Mouse (Mus musculus) liver, embryonic 15.5 days (tissue): ENCODE data around the gene Ifnlr1. TPM values are rescaled to one million over a fixed set of nuclear protein-coding genes. Genes with fewer than 3 reads are reported as not detected.

Experiments
- ATAC-seq: fragments of 200-750 bp; cut with Nextera tagmentation; 2 replicates; pipeline ENCODE4 v1.8.0; 2017; ENCODE audit warnings: moderate number of reproducible peaks, mild to moderate bottlenecking, moderate library complexity; ENCODE audit not compliant: insufficient read depth
- H3K27ac ChIP-seq: fragments of 300-500 bp; sonication (generic); replicated peaks from 2 replicates; pipeline ENCODE4 v1.5.1; 2015; ENCODE audit warnings: mild to moderate bottlenecking, inconsistent platforms
- H3K27me3 ChIP-seq: fragments of 300-500 bp; sonication (generic); 2 replicates; pipeline ENCODE4 v1.6.1; 2015; ENCODE audit warnings: mild to moderate bottlenecking, inconsistent platforms
- H3K36me3 ChIP-seq: fragments of 300-500 bp; sonication (generic); replicated peaks from 2 replicates; pipeline ENCODE4 v1.6.1; 2015; ENCODE audit warnings: moderate library complexity, mild to moderate bottlenecking, inconsistent platforms
- H3K4me1 ChIP-seq: fragments of 300-500 bp; sonication (generic); replicated peaks from 2 replicates; pipeline ENCODE4 v1.6.1; 2015; ENCODE audit warnings: inconsistent platforms
- H3K4me2 ChIP-seq: fragments of 300-500 bp; sonication (generic); 2 replicates; pipeline ENCODE4 v1.6.1; 2015; ENCODE audit warnings: moderate library complexity, mild to moderate bottlenecking, inconsistent platforms
- H3K4me3 ChIP-seq: fragments of 300-500 bp; sonication (generic); replicated peaks from 2 replicates; pipeline ENCODE4 v1.5.1; 2015; ENCODE audit warnings: mild to moderate bottlenecking, inconsistent platforms
- H3K9ac ChIP-seq: fragments of 300-500 bp; sonication (generic); 2 replicates; pipeline ENCODE4 v1.6.1; 2015; ENCODE audit warnings: moderate library complexity, mild to moderate bottlenecking, inconsistent platforms
- H3K9me3 ChIP-seq: fragments of 300-500 bp; sonication (generic); replicated peaks from 2 replicates; pipeline ENCODE4 v1.6.1; 2016; ENCODE audit warnings: inconsistent platforms
- WGBS: fragments of 180-500 bp; shearing (Covaris S2); methylation state at CpG from one replicate; pipeline ENCODE4 v1.1.7; 2015; ENCODE audit warnings: mixed read lengths; ENCODE audit not compliant: insufficient replicate concordance; 5-methylcytosine and 5-hydroxymethylcytosine counted together
- polyA plus RNA-seq: library from polyadenylated mRNA; unstranded; fragments of >200 nt; fragmentation: Nextera tagmentation; extraction: Ambion mirVana; gene quantifications from 2 replicates; pipeline ENCODE4 v1.2.1, GENCODE M21; 2015

The Ifnlr1 gene
- polyA plus RNA-seq, 1 experiment from 2014 or later, result 0.18 TPM

GRCm38 (mm10) chr4:135743520-135743919 is 57.4 kb downstream of the Ifnlr1 start:
- Histone ChIP-seq H3K27me3 (peaks cover 17% of the 10 kb centered on the region), H3K4me2 (no peak overlapping the region), H3K9me3 (no peaks in the 10 kb centered on the region), H3K9ac (no peak overlapping the region), H3K4me1 (peaks cover 37% of the 10 kb centered on the region), H3K27ac (no peak overlapping the region), H3K36me3 (no peaks in the 10 kb centered on the region), H3K4me3 (no peak overlapping the region)
- no peak for ATAC-seq
- 38% methylated on average over 6 of the region's 6 CpGs for WGBS

GRCm38 (mm10) chr4:135744726-135745448 is 58.8 kb downstream of the Ifnlr1 start:
- H3K27me3 ChIP-seq, result peaks cover 17% of the 10 kb centered on the region
- H3K36me3 ChIP-seq, result no peaks in the 10 kb centered on the region
- no peak for ATAC-seq
- no peak overlapping the region for H3K4me2 ChIP-seq
- H3K4me1 ChIP-seq, result peaks cover 24% of the 10 kb centered on the region
- WGBS, result 58% methylated on average over 16 of the region's 16 CpGs
- no peak overlapping the region for H3K9ac ChIP-seq
- H3K4me3 ChIP-seq, result no peak overlapping the region
- H3K27ac ChIP-seq, result no peak overlapping the region
- H3K9me3 ChIP-seq, result no peaks in the 10 kb centered on the region

- no peak overlapping the region for H3K4me3 ChIP-seq
- no peak overlapping the region for H3K4me2 ChIP-seq
- peaks cover 19% of the 10 kb centered on the region for H3K4me1 ChIP-seq
- H3K36me3 ChIP-seq, result no peaks in the 10 kb centered on the region
- H3K27me3 ChIP-seq, result peaks cover 17% of the 10 kb centered on the region
- no peak for ATAC-seq
- no peak overlapping the region for H3K27ac ChIP-seq
- no peaks in the 10 kb centered on the region for H3K9me3 ChIP-seq
- no peak overlapping the region for H3K9ac ChIP-seq
- whole genome bisulfite sequencing, result 50% methylated on average over 10 of the region's 10 CpGs
These were observed 59.5 kb downstream of the Ifnlr1 start for GRCm38 (mm10) chr4:135745613-135746012.

- Histone ChIP-seq H3K9ac (no peak overlapping the region), H3K4me1 (peaks cover 6% of the 10 kb centered on the region), H3K27ac (no peak overlapping the region), H3K9me3 (no peaks in the 10 kb centered on the region), H3K27me3 (no peaks in the 10 kb centered on the region), H3K4me2 (no peak overlapping the region), H3K36me3 (no peaks in the 10 kb centered on the region), H3K4me3 (no peak overlapping the region)
- ATAC-seq, result no peak
- 72% methylated on average over 8 of the region's 8 CpGs for WGBS
These were observed 64.8 kb downstream of the Ifnlr1 start for GRCm38 (mm10) chr4:135750896-135751295.

GRCm38 (mm10) chr4:135752106-135752778 is 66.2 kb downstream of the Ifnlr1 start:
- 46% methylated on average over 7 of the region's 7 CpGs for WGBS
- Histone ChIP-seq H3K27me3 (no peaks in the 10 kb centered on the region), H3K27ac (peak overlapping the region; percentile 71), H3K4me3 (no peak overlapping the region), H3K9ac (no peak overlapping the region), H3K4me1 (peaks cover 6% of the 10 kb centered on the region), H3K36me3 (no peaks in the 10 kb centered on the region), H3K4me2 (no peak overlapping the region), H3K9me3 (no peaks in the 10 kb centered on the region)
- peak; percentile 22; the same call in 1 of the 2 replicates for ATAC-seq

- Histone ChIP-seq H3K9me3 (no peaks in the 10 kb centered on the region), H3K4me2 (no peak overlapping the region; the same call in 1 of the 2 replicates), H3K9ac (no peak overlapping the region), H3K4me1 (peaks cover 6% of the 10 kb centered on the region), H3K4me3 (no peak overlapping the region), H3K27me3 (no peaks in the 10 kb centered on the region), H3K36me3 (no peaks in the 10 kb centered on the region), H3K27ac (peak overlapping the region; percentile 72)
- 46% methylated on average over 8 of the region's 8 CpGs for WGBS
- peak; percentile 75 for ATAC-seq
These were observed 66.7 kb downstream of the Ifnlr1 start for GRCm38 (mm10) chr4:135752779-135753164.

Other genes with a start within 250 kb of the Ifnlr1 start
- not detected in 2 replicates for gene Stpg1, start 191.5 kb upstream of the Ifnlr1 start, polyA plus RNA-seq
- 3.1 and 3.9 TPM in 2 replicates for gene Nipal3, start 191.2 kb upstream of the Ifnlr1 start, polyA plus RNA-seq
- gene Grhl3, start 112.7 kb upstream of the Ifnlr1 start, polyA plus RNA-seq, result 0.41 and 0.46 TPM in 2 replicates
- 0.55 and 0.56 TPM in 2 replicates for gene Il22ra1, start 41.9 kb downstream of the Ifnlr1 start, polyA plus RNA-seq
- gene Myom3, start 73.4 kb downstream of the Ifnlr1 start, polyA plus RNA-seq, result 0.36 and 0.63 TPM in 2 replicates
- 87.2 and 90.0 TPM in 2 replicates for gene Srsf10, start 169.5 kb downstream of the Ifnlr1 start, polyA plus RNA-seq
- 77.1 and 78.3 TPM in 2 replicates for gene Pnrc2, start 187.6 kb downstream of the Ifnlr1 start, polyA plus RNA-seq
- gene Cnr2, start 209.1 kb downstream of the Ifnlr1 start, polyA plus RNA-seq, result 2.8 and 3.0 TPM in 2 replicates
- gene Fuca1, start 234.4 kb downstream of the Ifnlr1 start, polyA plus RNA-seq, result 24.0 and 29.4 TPM in 2 replicates